Mouse (Mus musculus) stomach, embryonic 16.5 days (tissue): ENCODE results near the gene Notch4. TPM values are rescaled to one million over a fixed set of nuclear protein-coding genes. Genes with fewer than 3 reads are reported as not detected.
A peak's percentile ranks its signal among the peaks of the same experiment; 100 is the strongest.

ENCODE experiments used
- ATAC-seq: fragments of 200-750 bp; cut with Nextera tagmentation; 2 replicates; pipeline ENCODE4 v1.8.0; 2017; ENCODE audit warnings: moderate number of reproducible peaks, moderate TSS enrichment; ENCODE audit not compliant: insufficient read depth, low FRiP score
- H3K27ac ChIP-seq: fragments of 300-500 bp; sonication (generic); 2 replicates; pipeline ENCODE4 v1.5.1; 2014; ENCODE audit warnings: low read length
- H3K27me3 ChIP-seq: fragments of 300-500 bp; sonication (generic); 2 replicates; pipeline ENCODE4 v1.6.1; 2014; ENCODE audit warnings: low read length, control low read depth, mixed read lengths; ENCODE audit not compliant: control insufficient read depth, insufficient read depth
- H3K36me3 ChIP-seq: fragments of 300-500 bp; sonication (generic); 2 replicates; pipeline ENCODE4 v1.6.1; 2014; ENCODE audit warnings: low read length; ENCODE audit not compliant: control insufficient read depth, insufficient read depth
- H3K4me1 ChIP-seq: fragments of 300-500 bp; sonication (generic); 2 replicates; pipeline ENCODE4 v1.6.1; 2014; ENCODE audit warnings: low read length, control low read depth, mixed read lengths; ENCODE audit not compliant: control insufficient read depth, insufficient read depth
- H3K4me2 ChIP-seq: fragments of 300-500 bp; sonication (generic); 2 replicates; pipeline ENCODE4 v1.6.1; 2014; ENCODE audit warnings: low read depth, low read length, mixed read lengths
- H3K4me3 ChIP-seq: fragments of 300-500 bp; sonication (generic); replicated peaks from 2 replicates; pipeline ENCODE4 v1.5.1; 2014; ENCODE audit warnings: mild to moderate bottlenecking, low read length
- H3K9ac ChIP-seq: fragments of 300-500 bp; sonication (generic); 2 replicates; pipeline ENCODE4 v1.6.1; 2014; ENCODE audit warnings: low read length
- H3K9me3 ChIP-seq: fragments of 300-500 bp; sonication (generic); replicated peaks from 2 replicates; pipeline ENCODE4 v1.6.1; 2016; ENCODE audit warnings: low read length, control low read depth; ENCODE audit not compliant: control insufficient read depth
- WGBS: fragments of 180-500 bp; shearing (Covaris S2); extraction: QIAGEN DNeasy Blood & Tissue Kit; methylation state at CpG from one replicate; pipeline ENCODE4 v1.1.7; 2014; 5-methylcytosine and 5-hydroxymethylcytosine counted together
- polyA plus RNA-seq: library from polyadenylated mRNA; unstranded; fragments of >200 nt; fragmentation: Nextera tagmentation; extraction: Ambion mirVana; gene quantifications from 2 replicates; pipeline ENCODE4 v1.2.1, GENCODE M21; 2015

Notch4 gene
- polyA plus RNA-seq, 1 experiment from 2014 or later, result 4.7 TPM

DNA sequence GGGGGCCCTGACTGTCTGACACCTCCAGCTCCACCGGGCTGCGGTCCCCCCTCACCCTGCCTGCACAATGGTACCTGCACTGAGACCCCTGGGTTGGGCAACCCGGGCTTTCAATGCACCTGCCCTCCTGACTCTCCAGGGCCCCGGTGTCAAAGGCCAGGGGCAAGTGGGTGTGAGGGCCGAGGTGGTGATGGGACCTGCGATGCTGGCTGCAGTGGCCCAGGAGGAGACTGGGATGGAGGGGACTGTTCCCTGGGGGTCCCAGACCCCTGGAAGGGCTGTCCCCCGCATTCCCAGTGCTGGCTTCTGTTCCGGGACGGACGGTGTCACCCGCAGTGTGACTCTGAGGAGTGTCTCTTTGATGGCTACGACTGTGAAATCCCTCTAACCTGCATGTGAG lies 18.5 kb downstream of the Notch4 start:
- Histone ChIP-seq H3K36me3 (no peaks in the 10 kb centered on the region), H3K9me3 (no peaks in the 10 kb centered on the region), H3K4me3 (no peak overlapping the region), H3K27me3 (no peaks in the 10 kb centered on the region), H3K4me1 (peaks cover 6% of the 10 kb centered on the region; the same call in 1 of the 2 replicates), H3K4me2 (no peak overlapping the region), H3K27ac (no peak overlapping the region), H3K9ac (no peak overlapping the region)
- WGBS, result 81% methylated on average over 12 of the region's 12 CpGs
- no peak for ATAC-seq

DNA sequence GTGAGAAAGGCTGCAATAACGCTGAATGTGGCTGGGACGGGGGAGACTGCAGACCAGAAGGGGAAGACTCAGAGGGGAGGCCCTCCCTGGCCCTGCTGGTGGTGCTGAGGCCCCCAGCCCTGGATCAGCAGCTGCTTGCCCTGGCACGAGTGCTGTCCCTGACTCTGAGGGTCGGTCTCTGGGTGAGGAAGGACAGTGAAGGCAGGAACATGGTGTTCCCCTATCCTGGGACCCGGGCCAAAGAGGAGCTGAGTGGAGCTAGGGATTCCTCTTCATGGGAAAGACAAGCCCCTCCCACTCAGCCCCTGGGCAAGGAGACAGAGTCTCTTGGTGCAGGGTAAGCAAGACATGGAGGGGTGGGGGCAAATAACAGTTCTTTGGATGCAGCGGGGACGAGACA lies 19.3 kb downstream of the Notch4 start:
- Histone ChIP-seq H3K4me3 (no peak overlapping the region), H3K9me3 (no peaks in the 10 kb centered on the region), H3K36me3 (no peaks in the 10 kb centered on the region), H3K27me3 (no peaks in the 10 kb centered on the region), H3K4me1 (peaks cover 10% of the 10 kb centered on the region), H3K9ac (no peak overlapping the region), H3K27ac (no peak overlapping the region), H3K4me2 (no peak overlapping the region)
- no peak for ATAC-seq
- WGBS, result 51% methylated on average over 7 of the region's 7 CpGs

DNA sequence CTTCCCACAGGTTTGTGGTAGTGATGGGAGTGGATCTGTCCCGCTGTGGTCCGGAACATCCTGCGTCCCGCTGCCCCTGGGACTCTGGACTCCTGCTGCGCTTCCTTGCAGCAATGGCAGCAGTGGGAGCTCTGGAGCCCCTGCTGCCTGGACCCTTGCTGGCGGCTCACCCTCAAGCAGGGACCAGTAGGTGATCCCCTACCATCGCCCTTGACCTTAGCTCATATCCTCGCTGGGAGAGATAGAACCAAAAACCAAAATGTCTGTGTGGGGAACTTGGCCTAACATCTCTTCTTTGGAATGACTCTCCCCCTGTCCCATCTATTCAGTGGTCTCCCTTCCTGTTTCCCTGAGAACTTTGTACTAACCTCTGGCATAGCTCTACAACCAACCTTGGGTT lies 19.8 kb downstream of the Notch4 start:
- H3K9me3 ChIP-seq, result no peaks in the 10 kb centered on the region
- H3K4me2 ChIP-seq, result no peak overlapping the region
- no peak for ATAC-seq
- H3K4me3 ChIP-seq, result no peak overlapping the region
- no peaks in the 10 kb centered on the region for H3K27me3 ChIP-seq
- 83% methylated on average over 8 of the region's 8 CpGs for WGBS
- no peaks in the 10 kb centered on the region for H3K36me3 ChIP-seq
- no peak overlapping the region for H3K9ac ChIP-seq
- H3K4me1 ChIP-seq, result peaks cover 13% of the 10 kb centered on the region
- no peak overlapping the region for H3K27ac ChIP-seq

DNA sequence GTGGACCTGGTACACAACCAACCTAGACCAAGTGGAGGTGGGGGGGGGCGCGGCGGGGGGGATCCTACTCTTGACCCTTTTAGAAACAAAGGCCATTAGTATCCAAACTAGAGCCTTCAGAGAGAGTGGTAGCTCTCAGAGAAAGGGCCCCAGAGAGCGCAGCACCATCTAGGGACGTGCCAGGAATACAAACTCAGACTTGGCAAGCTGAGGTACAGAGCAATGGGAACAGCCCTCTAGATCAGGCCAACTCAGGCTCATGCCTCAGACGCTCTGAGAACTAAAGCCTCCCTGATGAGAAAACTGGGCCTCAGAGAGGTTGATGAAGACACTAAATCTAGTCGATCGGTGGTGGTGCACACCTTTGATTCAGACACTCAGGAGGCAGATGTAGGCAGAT lies 21.1 kb downstream of the Notch4 start:
- no peak overlapping the region for H3K9ac ChIP-seq
- H3K27ac ChIP-seq, result no peak overlapping the region
- WGBS, result 85% methylated on average over 8 of the region's 8 CpGs
- H3K4me1 ChIP-seq, result peaks cover 25% of the 10 kb centered on the region
- no peaks in the 10 kb centered on the region for H3K9me3 ChIP-seq
- H3K4me2 ChIP-seq, result no peak overlapping the region
- no peak overlapping the region for H3K4me3 ChIP-seq
- H3K27me3 ChIP-seq, result no peaks in the 10 kb centered on the region
- ATAC-seq, result no peak
- no peaks in the 10 kb centered on the region for H3K36me3 ChIP-seq

DNA sequence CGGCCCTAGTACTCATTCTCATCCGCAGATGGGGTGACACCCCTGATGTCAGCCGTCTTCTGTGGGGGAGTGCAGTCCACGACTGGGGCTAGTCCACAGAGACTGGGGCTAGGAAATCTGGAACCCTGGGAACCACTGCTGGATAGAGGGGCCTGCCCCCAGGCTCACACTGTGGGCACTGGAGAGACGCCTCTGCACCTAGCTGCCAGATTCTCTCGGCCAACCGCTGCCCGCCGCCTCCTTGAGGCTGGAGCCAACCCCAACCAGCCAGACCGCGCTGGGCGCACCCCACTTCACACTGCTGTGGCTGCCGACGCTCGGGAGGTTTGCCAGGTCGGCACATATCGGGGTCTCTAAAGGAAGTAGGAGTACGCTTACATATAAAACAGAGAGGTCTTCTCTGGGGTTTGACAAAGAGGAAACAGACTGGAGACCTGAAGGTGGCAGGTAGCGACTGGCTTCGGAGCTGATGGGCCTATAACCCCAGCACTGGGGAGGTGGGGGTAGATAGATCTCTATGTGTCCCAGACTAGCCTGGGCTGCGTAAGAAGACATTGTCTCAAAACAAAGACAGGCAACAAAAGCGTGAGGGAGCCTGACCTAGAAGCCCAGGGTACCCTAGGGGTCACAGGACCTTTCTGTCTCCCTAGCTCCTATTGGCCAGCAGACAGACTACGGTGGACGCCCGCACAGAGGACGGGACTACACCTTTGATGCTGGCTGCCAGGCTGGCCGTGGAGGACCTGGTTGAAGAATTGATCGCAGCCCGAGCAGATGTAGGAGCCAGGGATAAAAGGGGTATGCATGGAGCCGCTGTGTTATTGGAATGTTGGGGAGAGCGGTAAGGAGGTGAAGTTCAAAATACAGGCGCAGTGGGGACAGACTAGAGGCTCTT lies 22.1 kb downstream of the Notch4 start:
- Histone ChIP-seq H3K36me3 (no peaks in the 10 kb centered on the region), H3K9ac (peak overlapping the region; percentile 97), H3K9me3 (no peaks in the 10 kb centered on the region), H3K4me1 (peaks cover 35% of the 10 kb centered on the region), H3K27me3 (no peaks in the 10 kb centered on the region), H3K27ac (peak overlapping the region; percentile 96), H3K4me3 (peak overlapping the region; percentile 77), H3K4me2 (peak overlapping the region; percentile 100)
- no peak for ATAC-seq
- WGBS, result 26% methylated on average over 32 of the region's 32 CpGs

DNA sequence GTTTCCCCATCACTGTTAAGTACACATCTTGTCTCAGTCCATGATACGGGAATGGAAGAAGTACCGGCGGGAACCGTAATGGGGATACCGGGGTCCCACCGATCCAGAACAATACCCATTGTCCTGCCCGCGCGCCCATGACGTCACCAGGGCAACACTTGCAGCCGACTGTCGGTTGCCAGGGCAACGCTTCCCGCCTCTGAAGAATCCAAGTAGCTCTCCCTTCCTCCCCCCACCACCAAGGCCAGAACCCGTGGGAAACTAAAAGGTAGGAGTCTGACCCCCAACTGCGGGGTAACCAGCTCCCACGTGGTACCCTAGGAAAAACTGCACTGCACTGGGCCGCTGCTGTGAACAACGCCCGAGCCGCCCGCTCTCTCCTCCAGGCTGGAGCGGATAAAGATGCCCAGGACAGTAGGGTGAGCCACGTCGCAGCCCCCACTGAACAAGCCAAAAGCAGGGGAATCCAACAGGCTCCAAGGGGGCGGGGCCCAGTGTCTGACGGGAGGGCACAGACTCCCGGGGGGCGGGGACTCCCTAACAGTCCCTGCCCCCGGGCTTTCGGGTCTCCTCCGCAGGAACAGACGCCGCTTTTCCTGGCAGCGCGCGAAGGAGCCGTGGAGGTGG lies 22.8 kb downstream of the Notch4 start:
- under 1% methylated on average over 38 of the region's 38 CpGs for WGBS
- Histone ChIP-seq H3K27me3 (no peaks in the 10 kb centered on the region), H3K4me1 (peaks cover 41% of the 10 kb centered on the region), H3K4me3 (peak overlapping the region; percentile 77), H3K4me2 (peak overlapping the region; percentile 100), H3K27ac (peak overlapping the region; percentile 96), H3K9me3 (no peaks in the 10 kb centered on the region), H3K9ac (peak overlapping the region; percentile 97), H3K36me3 (no peaks in the 10 kb centered on the region)
- ATAC-seq, result peak; percentile 85

DNA sequence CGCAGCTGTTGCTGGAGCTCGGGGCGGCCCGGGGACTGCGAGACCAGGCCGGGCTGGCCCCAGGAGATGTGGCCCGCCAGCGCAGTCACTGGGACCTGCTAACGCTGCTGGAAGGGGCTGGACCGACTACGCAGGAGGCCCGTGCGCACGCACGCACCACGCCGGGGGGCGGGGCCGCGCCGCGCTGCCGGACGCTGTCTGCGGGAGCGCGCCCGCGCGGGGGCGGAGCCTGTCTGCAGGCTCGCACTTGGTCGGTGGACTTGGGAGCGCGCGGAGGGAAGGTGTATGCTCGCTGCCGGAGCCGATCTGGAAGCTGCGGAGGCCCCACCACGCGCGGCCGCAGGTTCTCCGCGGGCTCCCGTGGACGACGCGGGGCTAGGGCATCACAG lies 23.3 kb downstream of the Notch4 start:
- peak; percentile 87 for ATAC-seq
- peak overlapping the region; percentile 96 for H3K27ac ChIP-seq
- no peaks in the 10 kb centered on the region for H3K27me3 ChIP-seq
- WGBS, result 0% methylated on average over 50 of the region's 50 CpGs
- H3K9me3 ChIP-seq, result no peaks in the 10 kb centered on the region
- H3K4me3 ChIP-seq, result peak overlapping the region; percentile 77
- peak overlapping the region; percentile 100 for H3K4me2 ChIP-seq
- H3K36me3 ChIP-seq, result no peaks in the 10 kb centered on the region
- peak overlapping the region; percentile 97 for H3K9ac ChIP-seq
- H3K4me1 ChIP-seq, result peaks cover 41% of the 10 kb centered on the region

DNA sequence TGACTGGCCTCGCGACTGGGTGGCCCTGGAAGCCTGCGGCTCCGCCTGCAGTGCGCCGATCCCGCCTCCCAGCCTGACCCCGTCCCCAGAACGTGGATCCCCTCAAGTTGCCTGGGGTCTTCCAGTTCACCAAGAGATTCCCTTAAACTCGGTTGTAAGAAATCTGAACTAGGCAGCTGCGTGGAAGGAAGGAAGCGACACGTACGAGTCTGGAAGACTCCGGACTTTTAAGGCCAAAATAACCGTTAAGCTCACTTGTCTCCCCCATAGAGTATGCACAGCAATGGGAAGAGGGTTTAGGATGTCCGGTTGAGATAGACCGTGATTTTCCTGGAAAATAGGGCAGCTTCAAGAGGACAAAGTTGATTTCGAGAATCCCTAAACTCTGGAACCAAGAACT lies 23.7 kb downstream of the Notch4 start:
- ATAC-seq, result no peak
- Histone ChIP-seq H3K4me3 (peak overlapping the region; percentile 77), H3K36me3 (no peaks in the 10 kb centered on the region), H3K27ac (peak overlapping the region; percentile 96), H3K4me1 (peaks cover 41% of the 10 kb centered on the region), H3K9ac (peak overlapping the region; percentile 97), H3K27me3 (no peaks in the 10 kb centered on the region), H3K4me2 (peak overlapping the region; percentile 100), H3K9me3 (no peaks in the 10 kb centered on the region)
- 3% methylated on average over 19 of the region's 19 CpGs for WGBS

DNA sequence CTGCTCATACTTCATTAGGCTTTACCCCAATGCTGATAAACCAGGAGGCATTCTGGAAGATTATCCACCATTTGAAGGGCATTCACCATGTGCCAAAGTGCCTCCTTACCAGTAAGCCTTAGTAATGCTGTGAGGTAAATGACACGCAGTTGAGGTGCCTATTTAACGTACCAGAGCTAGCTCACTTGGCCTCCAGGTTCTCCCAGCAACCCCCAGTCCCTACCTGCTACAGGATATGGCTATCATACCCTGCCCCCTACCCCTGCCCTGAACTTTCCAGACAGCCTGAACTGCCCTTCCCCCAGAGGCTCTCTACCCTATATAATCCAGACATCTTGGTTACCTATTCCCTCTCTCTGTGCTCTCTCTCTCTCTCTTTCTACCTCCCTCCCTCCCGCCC lies 24.7 kb downstream of the Notch4 start:
- peaks cover 47% of the 10 kb centered on the region for H3K4me1 ChIP-seq
- WGBS, result 76% methylated on average over 3 of the region's 3 CpGs
- no peak overlapping the region for H3K4me3 ChIP-seq
- ATAC-seq, result no peak
- H3K36me3 ChIP-seq, result no peaks in the 10 kb centered on the region
- no peak overlapping the region for H3K9ac ChIP-seq
- H3K27me3 ChIP-seq, result no peaks in the 10 kb centered on the region
- H3K4me2 ChIP-seq, result peak overlapping the region; percentile 100; the same call in 1 of the 2 replicates
- H3K9me3 ChIP-seq, result no peaks in the 10 kb centered on the region
- no peak overlapping the region for H3K27ac ChIP-seq
